Comparison of ENCODE assay signal across 8 mouse cellular contexts in the genomic region with DNA sequence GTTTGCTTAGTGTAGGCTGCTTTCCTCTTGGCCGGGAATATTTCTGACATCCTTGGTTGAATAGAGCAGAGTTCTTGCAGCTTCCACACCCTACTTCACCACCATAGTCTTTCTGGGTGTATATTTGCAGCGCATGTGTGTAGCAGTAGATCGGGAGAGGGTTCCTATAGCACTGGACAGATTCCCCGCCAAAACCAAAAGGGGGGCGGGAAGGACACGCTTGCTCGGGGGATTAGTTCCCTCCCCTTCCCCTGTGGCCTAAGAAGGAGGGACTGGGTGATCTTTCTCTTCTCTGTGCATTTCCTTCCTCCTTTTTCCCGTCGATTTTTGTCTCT. TPM values are rescaled to one million over a fixed set of nuclear protein-coding genes. Genes with fewer than 3 reads are reported as not detected.
DNase-seq lines count a peak whose midpoint lies in the region; ATAC-seq lines count a peak whose summit lies in the region.

No protein-coding gene starts in this region.

- H3K27ac ChIP-seq in hindbrain, embryonic 11.5 days (ENCODE audit: low read depth, low read length), result no peak overlapping the region

- 1% methylated on average over 9 of the region's 9 CpGs for WGBS in hindbrain, embryonic 11.5 days

- peak overlapping the region; percentile 96 for H3K4me2 ChIP-seq in hindbrain, embryonic 11.5 days (replicated peaks; ENCODE audit: low read depth, low read length)

- no peaks in the 10 kb centered on the region for H3K9me3 ChIP-seq in hindbrain, embryonic 11.5 days (ENCODE audit: control insufficient read depth, low read length)

- DNase-seq in embryo, embryonic 11 days, result peak; percentile 22
- DNase-seq in embryo, embryonic 10 days (ENCODE audit: low spot score), result no peak
- peak; percentile 32 for DNase-seq in R1 (ENCODE audit: low read depth, low spot score)
- DNase-seq in hindbrain, embryonic 11.5 days (ENCODE audit: low spot score), result peak; percentile 48
- DNase-seq in cerebellum, adult 9-10 months, result no peak
- no peak for DNase-seq in urinary bladder, postnatal 4 days (ENCODE audit: low spot score in 2 of 2)
- no peak for DNase-seq in urinary bladder, adult 18-20 months (ENCODE audit: low spot score in 2 of 2)

- H3K9ac ChIP-seq in hindbrain, embryonic 11.5 days (ENCODE audit: low read depth, low read length), result peak overlapping the region; percentile 38; the same call in 1 of the 2 replicates

- H3K36me3 ChIP-seq in hindbrain, embryonic 11.5 days (ENCODE audit: control insufficient read depth, insufficient read depth, low read length), result no peaks in the 10 kb centered on the region

- 0 out of 2 replicates have a peak, but pooled peaks have one; percentile 5 for ATAC-seq in hindbrain, embryonic 11.5 days (ENCODE audit: low FRiP score)
- peak; percentile 38 for ATAC-seq in megakaryocyte-erythroid progenitor cell, adult 5-6 weeks (replicated peaks; ENCODE audit: low FRiP score, low TSS enrichment, poor library complexity, severe bottlenecking)

- peaks cover 84% of the 10 kb centered on the region for H3K27me3 ChIP-seq in hindbrain, embryonic 11.5 days (ENCODE audit: control insufficient read depth, insufficient read depth, low read length)

- H3K4me3 ChIP-seq in hindbrain, embryonic 11.5 days (ENCODE audit: low read depth, low read length), result peak overlapping the region; percentile 47

- peaks cover 9% of the 10 kb centered on the region; the same call in 1 of the 2 replicates for H3K4me1 ChIP-seq in hindbrain, embryonic 11.5 days (replicated peaks; ENCODE audit: control insufficient read depth, insufficient read depth, low read length)

RNA-seq across cellular contexts. Expression of gene Tal1, which starts 6.3 kb away (rescaled TPM):
- polyA plus RNA-seq in hindbrain, embryonic 11.5 days (2014; fragmentation: Nextera tagmentation; extraction: Ambion mirVana), result 8.6 and 10.3 TPM in 2 replicates
- total RNA-seq in megakaryocyte-erythroid progenitor cell, adult 5-6 weeks (2014; fragmentation: Nextera tagmentation), result 99.5 and 115 TPM in 2 replicates
- 56.3 and 63.8 TPM in 2 replicates for total RNA-seq in megakaryocyte-erythroid progenitor cell, adult 5-6 weeks (2017)

RNA-seq across cellular contexts. Expression of gene Pdzk1ip1, which starts 26.0 kb away (rescaled TPM):
- polyA plus RNA-seq in hindbrain, embryonic 11.5 days (2014; fragmentation: Nextera tagmentation; extraction: Ambion mirVana), result 12.8 and 16.0 TPM in 2 replicates
- total RNA-seq in megakaryocyte-erythroid progenitor cell, adult 5-6 weeks (2014; fragmentation: Nextera tagmentation), result 22.0 and 28.7 TPM in 2 replicates
- 5.9 and 34.2 TPM in 2 replicates for total RNA-seq in megakaryocyte-erythroid progenitor cell, adult 5-6 weeks (2017)

Comparison
In these comparisons a context has a peak if more than half of its experiments do, and no peak if none do; other contexts are left out.
1. DNase-seq: peak in embryo, embryonic 11 days (single experiment), R1 (single experiment) and hindbrain, embryonic 11.5 days (single experiment); none in embryo, embryonic 10 days (single experiment), cerebellum, adult 9-10 months (single experiment), urinary bladder, postnatal 4 days (0 of 2) and urinary bladder, adult 18-20 months (0 of 2).